Mouse (Mus musculus): ENCODE measurements around the gene Vav1. TPM values are rescaled to one million over a fixed set of nuclear protein-coding genes. Genes with fewer than 3 reads are reported as not detected.

Vav1 gene
- total and polyA plus RNA-seq, 3 experiments: 86.7 to 99.6 TPM; not detected in 1

DNA sequence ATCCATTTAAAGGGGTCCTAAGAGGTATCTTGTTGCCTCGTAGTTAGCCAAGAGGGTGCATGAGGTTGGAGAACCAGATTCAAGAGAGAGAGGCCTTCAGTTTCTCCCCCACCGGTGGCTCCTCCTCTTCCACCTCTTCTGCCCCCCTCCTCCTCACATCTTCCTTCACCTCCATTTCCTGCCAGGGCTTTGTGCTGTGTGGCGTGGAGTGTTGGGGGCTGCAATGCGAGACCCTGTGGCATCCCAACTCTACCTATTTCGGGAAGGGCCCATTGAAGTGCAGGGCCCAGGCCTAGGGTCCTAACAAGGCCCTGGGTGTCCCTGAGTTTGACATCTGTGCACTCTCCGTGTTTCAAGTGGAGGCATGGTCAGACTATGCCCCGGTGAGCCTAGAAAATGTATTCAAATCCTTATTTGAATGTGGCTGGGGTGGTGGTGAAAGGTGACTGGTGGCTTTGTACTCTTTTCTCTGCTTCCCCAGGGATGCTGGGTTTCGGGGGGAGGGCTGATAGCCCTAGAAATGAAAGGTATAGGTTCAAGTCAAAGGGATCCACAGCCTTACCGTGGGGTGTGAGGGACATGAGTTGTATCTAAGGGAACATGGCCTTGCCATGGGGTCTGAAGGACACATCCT lies 808 bp downstream of the Vav1 start (continued):
- TF ChIP-seq POLR2A (IDR thresholded peaks at IDR 0.05; ENCODE audit: control insufficient read depth in 1 of 2, insufficient read depth in 1 of 2, low read depth in 1 of 2, low read length in 2 of 2, poor library complexity in 1 of 2): peak in 1 of 2 experiments; percentile 53; a peak in 2 of 4 replicates
- no peak for TF ChIP-seq TCF12 (IDR thresholded peaks at IDR 0.05; ENCODE audit: low read depth, low read length)
- TF ChIP-seq SIN3A (IDR thresholded peaks at IDR 0.05; ENCODE audit: low read length): no peak; the same call in 1 of the 2 replicates
- TF ChIP-seq ETS1 (IDR thresholded peaks at IDR 0.05; ENCODE audit: low read depth, low read length): no peak
- no peak for TF ChIP-seq UBTF (IDR thresholded peaks at IDR 0.05; ENCODE audit: borderline replicate concordance, insufficient read depth, low read depth, low read length)
- TF ChIP-seq CHD2 (IDR thresholded peaks at IDR 0.05; ENCODE audit: low read length): no peak
- peak; percentile 51; the same call in 1 of the 2 replicates for TF ChIP-seq TBP (IDR thresholded peaks at IDR 0.05; ENCODE audit: low read depth, low read length)
- TF ChIP-seq ZC3H11A (IDR thresholded peaks at IDR 0.05; ENCODE audit: low read depth, low read length): no peak
- no peak for TF ChIP-seq BHLHE40 (IDR thresholded peaks at IDR 0.05; ENCODE audit: borderline replicate concordance, low read depth, low read length)
- TF ChIP-seq EP300 (IDR thresholded peaks at IDR 0.05; ENCODE audit: low read depth in 1 of 2, low read length in 2 of 2): no peak
- TF ChIP-seq JUND (IDR thresholded peaks at IDR 0.05; ENCODE audit: low read depth, low read length): no peak
- no peak for TF ChIP-seq NRF1 (IDR thresholded peaks at IDR 0.05; ENCODE audit: insufficient read depth, low read depth, low read length, poor library complexity, severe bottlenecking)
- no peak for TF ChIP-seq POLR2AphosphoS5 (IDR thresholded peaks at IDR 0.05; ENCODE audit: borderline replicate concordance, low read depth, low read length)
- 0 out of 2 replicates have a peak, but pooled peaks have one; percentile 41 for TF ChIP-seq MYC (IDR thresholded peaks at IDR 0.05; ENCODE audit: low read depth, low read length)
- no peak for TF ChIP-seq SMC3 (IDR thresholded peaks at IDR 0.05; ENCODE audit: low read depth, low read length)
- TF ChIP-seq TAL1 (IDR thresholded peaks at IDR 0.05; ENCODE audit: low read length): no peak
- TF ChIP-seq KAT2A (conservative IDR thresholded peaks at IDR 0.05; ENCODE audit: low read depth, low read length): no peak; the same call in 1 of the 2 replicates
- no peak for TF ChIP-seq MAFK (IDR thresholded peaks at IDR 0.05; ENCODE audit: borderline replicate concordance, low read depth, low read length)
- TF ChIP-seq USF2 (IDR thresholded peaks at IDR 0.05; ENCODE audit: borderline replicate concordance in 1 of 2, insufficient read depth in 1 of 2, low read depth in 1 of 2, low read length in 2 of 2): no peak
- peak; percentile 59; the same call in 1 of the 2 replicates for TF ChIP-seq MXI1 (IDR thresholded peaks at IDR 0.05; ENCODE audit: low read depth, low read length)
- TF ChIP-seq HCFC1 (IDR thresholded peaks at IDR 0.05; ENCODE audit: low read depth, low read length): no peak
- no peak for TF ChIP-seq ZKSCAN1 (IDR thresholded peaks at IDR 0.05; ENCODE audit: low read depth, low read length)
- no peak for TF ChIP-seq GATA1 (IDR thresholded peaks at IDR 0.05; ENCODE audit: low read depth, low read length)
- TF ChIP-seq RCOR1 (IDR thresholded peaks at IDR 0.05; ENCODE audit: low read depth, low read length): no peak
- peak; percentile 76; the same call in 1 of the 2 replicates for TF ChIP-seq MAZ (IDR thresholded peaks at IDR 0.05; ENCODE audit: low read depth, low read length)

All from MEL (cell line).